ENCODE assay signal across 8 mouse cellular contexts in genomic region chr3:122638329-122639196, GRCm38 (mm10). TPM values are rescaled to one million over a fixed set of nuclear protein-coding genes. Genes with fewer than 3 reads are reported as not detected.
DNase-seq lines count a peak whose midpoint lies in the region; ATAC-seq lines count a peak whose summit lies in the region.

No protein-coding gene starts in this region.

- DNase-seq in adipocyte (ENCODE audit: low spot score) = peak; percentile 100
- DNase-seq in embryo, embryonic 10 days (ENCODE audit: low spot score) = peak; percentile 100
- DNase-seq in gastrocnemius, postnatal 14 days = peak; percentile 91
- peak; percentile 98 for DNase-seq in induced T-regulatory cell, adult 2 months (ENCODE audit: low read depth)
- peak; percentile 68 to 94 for DNase-seq in left cerebral cortex, adult 8-10 months (ENCODE audit: low spot score in 2 of 2)
- DNase-seq in right cerebral cortex, postnatal 14 days = peak; percentile 98
- peak; percentile 96 for DNase-seq in urinary bladder, postnatal 25 days (ENCODE audit: low spot score)

- peak; percentile 97 for ATAC-seq in megakaryocyte progenitor cell, adult 5-6 weeks (replicated peaks; ENCODE audit: poor library complexity)

- intact Hi-C loops in gastrocnemius, postnatal 14 days (cut with DNase I; ENCODE audit: low total_unique reads) = loop anchor here (5.0 kb wide), 2 partner anchors 121 to 336 kb away; no protein-coding TSS in a partner anchor

RNA-seq across cellular contexts. Expression of gene Fnbp1l, which starts 19.0 kb away (rescaled TPM):
- 10 to 100 TPM; 11.3 to 11.8 TPM for total RNA-seq in gastrocnemius, postnatal 14 days (2021)
- total RNA-seq in left cerebral cortex, adult 8-10 months (2022) = 10 to 100 TPM; 85.1 to 97.5 (median 86.9) TPM
- 9.0 and 13.4 TPM in 2 replicates for total RNA-seq in megakaryocyte progenitor cell, adult 5-6 weeks (2015)
- total RNA-seq in megakaryocyte progenitor cell, adult 5-6 weeks (2017) = 11.0 and 12.7 TPM in 2 replicates

Comparison
In these comparisons a context has a peak if more than half of its experiments do, and no peak if none do; other contexts are left out.
1. Peak in every context shown above with its lines: DNase-seq and ATAC-seq.
2. RNA of gene Fnbp1l, which starts 19.0 kb away (total RNA-seq): 85.1 to 97.5 TPM in left cerebral cortex, adult 8-10 months; 9.0 to 13.4 TPM in megakaryocyte progenitor cell, adult 5-6 weeks and 11.3 to 11.8 TPM in gastrocnemius, postnatal 14 days; every median in the first group is over 4 times any median in the second.